ENCODE assay signal across 10 mouse cellular contexts in genomic region chr1:150681006-150681405, GRCm38 (mm10).
DNase-seq lines count a peak whose midpoint lies in the region; ATAC-seq and TF ChIP-seq lines count a peak whose summit lies in the region.
"Had no signal": no experiment of that assay in that cellular context is flagged by ENCODE, and none has a peak within 500 bp of the region (broad histone marks: within the 10 kb centered on the region; RNA-seq: fewer than 3 reads in every experiment).

No protein-coding gene starts in this region.

- H3K27me3 ChIP-seq in forebrain, embryonic 16.5 days (replicated peaks; ENCODE audit: control insufficient read depth, insufficient read depth, low read length) = no peaks in the 10 kb centered on the region
- H3K27me3 ChIP-seq in forebrain, embryonic 10.5 days (ENCODE audit: poor library complexity, severe bottlenecking) = no peaks in the 10 kb centered on the region
- H3K27me3 ChIP-seq in lung, postnatal 0 days (replicated peaks; ENCODE audit: insufficient read depth, low read length) = no peaks in the 10 kb centered on the region
- H3K27me3 ChIP-seq: liver, embryonic 13.5 days; neural tube, embryonic 13.5 days had no signal

- WGBS in forebrain, embryonic 16.5 days = 69% methylated on average over 15 of the region's 15 CpGs
- 90% methylated on average over 15 of the region's 15 CpGs for WGBS in forebrain, embryonic 10.5 days
- WGBS in lung, postnatal 0 days = 51% methylated on average over 15 of the region's 15 CpGs
- 50% methylated on average over 15 of the region's 15 CpGs for WGBS in lung, adult 2 months

- H3K27ac ChIP-seq in forebrain, embryonic 16.5 days (ENCODE audit: low read length) = no peak overlapping the region
- H3K27ac ChIP-seq in forebrain, embryonic 10.5 days = no peak overlapping the region
- H3K27ac ChIP-seq in lung, postnatal 0 days (ENCODE audit: low read length) = no peak overlapping the region
- H3K27ac ChIP-seq: liver, embryonic 13.5 days; neural tube, embryonic 13.5 days had no signal

- peaks cover 3% of the 10 kb centered on the region; the same call in 1 of the 2 replicates for H3K4me1 ChIP-seq in forebrain, embryonic 16.5 days (replicated peaks; ENCODE audit: control insufficient read depth, insufficient read depth, low read length)
- peaks cover 4% of the 10 kb centered on the region; the same call in 1 of the 2 replicates for H3K4me1 ChIP-seq in forebrain, embryonic 10.5 days
- H3K4me1 ChIP-seq in lung, postnatal 0 days (ENCODE audit: insufficient read depth, low read depth, low read length) = no peaks in the 10 kb centered on the region; the same call in 1 of the 2 replicates
- no peaks in the 10 kb centered on the region for H3K4me1 ChIP-seq in lung, adult 2 months (ENCODE audit: control insufficient read depth, insufficient read depth, low read length)
- H3K4me1 ChIP-seq: liver, embryonic 13.5 days; neural tube, embryonic 13.5 days had no signal

- DNase-seq in forebrain, embryonic 10.5 days (ENCODE audit: extremely low spot score, low spot score) = no peak
- DNase-seq in lung, postnatal 0 days (ENCODE audit: low spot score) = peak; percentile 5
- no peak for DNase-seq in lung, adult 2 months
- DNase-seq in cerebellum, postnatal 10 days = peak; percentile 84 to 91
- DNase-seq in left cerebral cortex, postnatal 4 days = peak; percentile 30
- no peak for DNase-seq in MN1 (ENCODE audit: low spot score)
- DNase-seq: liver, embryonic 13.5 days had no signal

- ATAC-seq in forebrain, embryonic 16.5 days = peak; percentile 57
- no peak for ATAC-seq in lung, postnatal 0 days
- ATAC-seq in erythroblast, adult 5-6 weeks (replicated peaks; ENCODE audit: low FRiP score, poor library complexity, severe bottlenecking) = no peak

- no peak for TF ChIP-seq EP300 in lung, postnatal 0 days (IDR thresholded peaks at IDR 0.05)

- no peak for TF ChIP-seq POLR2A in lung, adult 2 months (IDR thresholded peaks at IDR 0.05; ENCODE audit: borderline replicate concordance, extremely low read depth, low read depth, low read length)

- no peaks in the 10 kb centered on the region for H3K36me3 ChIP-seq in forebrain, embryonic 16.5 days (ENCODE audit: control insufficient read depth, insufficient read depth)
- peaks cover 6% of the 10 kb centered on the region; the same call in 1 of the 2 replicates for H3K36me3 ChIP-seq in forebrain, embryonic 10.5 days (replicated peaks)
- no peaks in the 10 kb centered on the region for H3K36me3 ChIP-seq in lung, postnatal 0 days (ENCODE audit: insufficient read depth, low read length)
- H3K36me3 ChIP-seq: liver, embryonic 13.5 days; neural tube, embryonic 13.5 days had no signal

- no peak for TF ChIP-seq CTCF in lung, postnatal 0 days (IDR thresholded peaks at IDR 0.05)
- no peak for TF ChIP-seq CTCF in lung, adult 2 months (IDR thresholded peaks at IDR 0.05; ENCODE audit: insufficient read depth, low read length)

- H3K9ac ChIP-seq in forebrain, embryonic 16.5 days (replicated peaks; ENCODE audit: low read depth, low read length) = no peak overlapping the region
- no peak overlapping the region for H3K9ac ChIP-seq in lung, postnatal 0 days (replicated peaks; ENCODE audit: low read depth)
- H3K9ac ChIP-seq: liver, embryonic 13.5 days; neural tube, embryonic 13.5 days had no signal

- H3K9me3 ChIP-seq in forebrain, embryonic 16.5 days (ENCODE audit: control insufficient read depth, low read length) = no peaks in the 10 kb centered on the region
- no peaks in the 10 kb centered on the region for H3K9me3 ChIP-seq in forebrain, embryonic 10.5 days
- H3K9me3 ChIP-seq in lung, postnatal 0 days (ENCODE audit: low read length) = no peaks in the 10 kb centered on the region
- H3K9me3 ChIP-seq: liver, embryonic 13.5 days; neural tube, embryonic 13.5 days had no signal

- intact Hi-C loops in left cerebral cortex, postnatal 4 days (cut with DNase I) = no loop called here

- H3K4me3 ChIP-seq in forebrain, embryonic 16.5 days (replicated peaks; ENCODE audit: low read length) = no peak overlapping the region
- H3K4me3 ChIP-seq in forebrain, embryonic 10.5 days = no peak overlapping the region
- no peak overlapping the region for H3K4me3 ChIP-seq in lung, postnatal 0 days (ENCODE audit: low read depth, low read length)
- no peak overlapping the region for H3K4me3 ChIP-seq in lung, adult 2 months (replicated peaks; ENCODE audit: extremely low read depth, low read depth, low read length)
- H3K4me3 ChIP-seq: liver, embryonic 13.5 days; neural tube, embryonic 13.5 days had no signal

- H3K4me2 ChIP-seq in forebrain, embryonic 16.5 days (ENCODE audit: low read length) = 0 out of 2 replicates have a peak overlapping the region, but pooled peaks have one; percentile 9
- no peak overlapping the region for H3K4me2 ChIP-seq in lung, postnatal 0 days (replicated peaks; ENCODE audit: low read depth, low read length)
- H3K4me2 ChIP-seq: liver, embryonic 13.5 days; neural tube, embryonic 13.5 days had no signal

Comparison
In these comparisons a context has a peak if more than half of its experiments do, and no peak if none do; other contexts are left out.
1. DNase-seq: peak in lung, postnatal 0 days (single experiment), cerebellum, postnatal 10 days (2 of 2) and left cerebral cortex, postnatal 4 days (single experiment); none in forebrain, embryonic 10.5 days (single experiment), lung, adult 2 months (single experiment) and MN1 (single experiment).